Mouse (Mus musculus) embryonic facial prominence, embryonic 13.5 days (tissue): ENCODE data around the gene Slco3a1. TPM values are rescaled to one million over a fixed set of nuclear protein-coding genes. Genes with fewer than 3 reads are reported as not detected.

Experiments
- ATAC-seq: fragments of 200-750 bp; cut with Nextera tagmentation; 2 replicates; pipeline ENCODE4 v1.8.0; 2017; ENCODE audit warnings: low read depth; ENCODE audit not compliant: insufficient number of reproducible peaks, insufficient read depth, low FRiP score, low TSS enrichment
- H3K27ac ChIP-seq: fragments of 300-500 bp; sonication (generic); 2 replicates; pipeline ENCODE4 v1.5.1; 2015; ENCODE audit warnings: moderate library complexity, mild to moderate bottlenecking, inconsistent platforms
- H3K27me3 ChIP-seq: fragments of 300-500 bp; sonication (generic); 2 replicates; pipeline ENCODE4 v1.6.1; 2015; ENCODE audit warnings: mild to moderate bottlenecking, inconsistent platforms
- H3K36me3 ChIP-seq: fragments of 300-500 bp; sonication (generic); 2 replicates; pipeline ENCODE4 v1.6.1; 2015; ENCODE audit warnings: mild to moderate bottlenecking, inconsistent platforms
- H3K4me1 ChIP-seq: fragments of 300-500 bp; sonication (generic); 2 replicates; pipeline ENCODE4 v1.6.1; 2015; ENCODE audit warnings: inconsistent platforms
- H3K4me2 ChIP-seq: fragments of 300-500 bp; sonication (generic); 2 replicates; pipeline ENCODE4 v1.6.1; 2015; ENCODE audit warnings: moderate library complexity, mild to moderate bottlenecking, inconsistent platforms
- H3K4me3 ChIP-seq: fragments of 300-500 bp; sonication (generic); 2 replicates; pipeline ENCODE4 v1.5.1; 2015; ENCODE audit warnings: mild to moderate bottlenecking, inconsistent platforms
- H3K9ac ChIP-seq: fragments of 300-500 bp; sonication (generic); 2 replicates; pipeline ENCODE4 v1.6.1; 2015; ENCODE audit warnings: mild to moderate bottlenecking, inconsistent platforms
- H3K9me3 ChIP-seq: fragments of 300-500 bp; sonication (generic); 2 replicates; pipeline ENCODE4 v1.6.1; 2016; ENCODE audit warnings: inconsistent platforms
- WGBS: fragments of 180-500 bp; shearing (Covaris S2); methylation state at CpG from one replicate; pipeline ENCODE4 v1.1.7; 2015; ENCODE audit warnings: mixed read lengths; 5-methylcytosine and 5-hydroxymethylcytosine counted together
- polyA plus RNA-seq: library from polyadenylated mRNA; unstranded; fragments of >200 nt; fragmentation: Nextera tagmentation; extraction: Ambion mirVana; gene quantifications from 2 replicates; pipeline ENCODE4 v1.2.1, GENCODE M21; 2015

Slco3a1 gene
- polyA plus RNA-seq = 11.3 and 11.6 TPM in 2 replicates

DNA sequence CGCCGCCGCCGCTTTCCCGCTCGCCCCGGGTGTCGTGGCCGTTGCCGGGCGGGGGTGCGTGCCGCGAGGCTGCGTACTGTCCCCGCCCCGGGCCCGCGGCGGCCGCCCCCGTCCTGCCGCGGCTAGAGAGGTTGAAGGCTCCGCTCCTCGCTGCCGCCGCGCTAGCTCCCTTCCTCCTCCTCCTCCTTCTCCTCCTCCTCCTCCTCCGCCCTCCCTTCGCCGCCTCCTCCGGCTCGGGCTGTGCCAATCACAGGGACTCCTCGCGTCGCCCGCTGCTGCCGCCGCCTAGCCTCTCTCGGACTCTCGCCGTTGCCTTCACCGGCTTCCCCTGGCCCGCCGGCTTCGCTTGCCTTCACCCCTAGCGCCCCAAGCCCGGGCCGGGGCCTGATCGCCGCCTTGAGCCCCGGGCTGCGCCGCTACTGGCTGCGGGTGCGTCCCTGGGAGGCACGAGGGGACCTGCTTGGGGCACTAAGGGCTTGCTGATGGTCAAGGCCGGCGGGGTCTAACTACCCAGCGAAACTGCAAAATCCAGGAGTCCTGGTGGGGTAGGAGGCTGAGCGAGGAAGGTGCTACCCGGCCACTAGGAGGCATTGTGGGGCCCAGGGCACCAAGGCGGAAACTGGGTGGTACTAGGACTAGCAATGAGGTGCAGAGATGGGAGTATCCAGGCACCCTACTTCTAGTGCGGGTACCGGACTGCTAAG lies at the start of gene Slco3a1:
TSS of gene Slco3a1 (minus strand) at position 173 of the 704 bp plus-strand sequence.
- no peaks in the 10 kb centered on the region for H3K9me3 ChIP-seq
- H3K27ac ChIP-seq = peak within 1 kb of the TSS; percentile 71
- peak within 1 kb of the TSS; percentile 94 for H3K4me2 ChIP-seq
- no peaks in the 10 kb centered on the region for H3K36me3 ChIP-seq
- H3K9ac ChIP-seq = peak within 1 kb of the TSS; percentile 82
- H3K27me3 ChIP-seq = peaks cover 24% of the 10 kb centered on the region
- ATAC-seq = peak; percentile 74; the same call in 1 of the 2 replicates
- WGBS = 1% methylated on average over 60 of the region's 66 CpGs
- H3K4me1 ChIP-seq = peaks cover 23% of the 10 kb centered on the region
- H3K4me3 ChIP-seq = peak within 1 kb of the TSS; percentile 60

DNA sequence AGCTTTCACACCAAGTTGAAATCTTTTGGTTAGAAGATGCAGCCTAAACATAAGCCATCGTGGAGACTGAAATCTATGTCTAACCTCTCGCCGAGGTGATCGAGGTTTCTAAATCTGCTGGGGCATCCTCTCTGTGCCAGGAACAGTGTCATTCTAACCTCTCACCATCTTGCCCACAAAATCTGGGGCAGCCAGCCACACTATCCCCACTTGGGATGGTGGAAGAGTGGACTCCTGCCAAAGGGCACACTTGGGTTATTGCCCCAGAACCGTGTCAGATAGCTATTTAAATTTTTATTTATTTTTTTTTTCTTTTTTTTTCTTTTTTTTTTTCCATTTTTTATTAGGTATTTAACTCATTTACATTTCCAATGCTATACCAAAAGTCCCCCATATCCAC lies 46.4 kb upstream of the Slco3a1 start:
- Histone ChIP-seq H3K36me3 (no peaks in the 10 kb centered on the region), H3K4me3 (no peak overlapping the region), H3K27ac (no peak overlapping the region), H3K9me3 (no peaks in the 10 kb centered on the region), H3K4me2 (no peak overlapping the region), H3K9ac (no peak overlapping the region), H3K27me3 (no peaks in the 10 kb centered on the region), H3K4me1 (no peaks in the 10 kb centered on the region)
- 95% methylated on average over 5 of the region's 5 CpGs for WGBS
- no peak for ATAC-seq

GRCm38 (mm10) chr7:74579411-74579810 lies 24.8 kb upstream of the Slco3a1 start:
- H3K27me3 ChIP-seq = no peaks in the 10 kb centered on the region

DNA sequence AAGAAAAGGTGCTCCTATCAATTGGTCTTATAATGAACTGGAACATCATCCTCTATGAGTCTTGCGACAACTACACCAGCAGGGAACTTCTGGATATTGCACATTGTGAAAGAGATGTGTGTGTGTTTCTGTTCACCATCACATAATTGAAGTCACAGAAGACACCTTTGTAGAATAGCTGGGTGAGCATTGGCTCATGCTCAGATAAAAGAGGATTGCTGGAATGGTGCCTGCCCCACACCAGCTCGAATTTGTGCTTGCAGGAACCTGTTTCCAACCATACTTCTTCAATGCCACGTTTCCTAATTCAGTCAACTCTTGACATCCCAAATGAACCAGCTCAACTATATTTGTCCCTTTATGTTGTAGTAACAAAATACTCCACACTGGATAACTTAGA lies 21.1 kb upstream of the Slco3a1 start:
- H3K4me1 ChIP-seq = no peaks in the 10 kb centered on the region
- WGBS = 71% methylated on average over 3 of the region's 3 CpGs
- no peaks in the 10 kb centered on the region for H3K9me3 ChIP-seq
- no peak overlapping the region for H3K4me2 ChIP-seq
- H3K9ac ChIP-seq = no peak overlapping the region
- no peak overlapping the region for H3K27ac ChIP-seq
- no peak for ATAC-seq
- H3K27me3 ChIP-seq = no peaks in the 10 kb centered on the region
- H3K4me3 ChIP-seq = no peak overlapping the region
- H3K36me3 ChIP-seq = no peaks in the 10 kb centered on the region

More at GRCm38 (mm10) chr7:74579411-74579810, 24.8 kb upstream of the Slco3a1 start:
- H3K9ac ChIP-seq = no peak overlapping the region
- H3K9me3 ChIP-seq = no peaks in the 10 kb centered on the region
- ATAC-seq = no peak
- H3K4me2 ChIP-seq = no peak overlapping the region
- no peak overlapping the region for H3K4me3 ChIP-seq
- H3K4me1 ChIP-seq = no peaks in the 10 kb centered on the region
- 82% methylated on average over 1 of the region's 1 CpGs for WGBS
- no peak overlapping the region for H3K27ac ChIP-seq
- H3K36me3 ChIP-seq = no peaks in the 10 kb centered on the region

GRCm38 (mm10) chr7:74555416-74555815 lies 836 bp upstream of the Slco3a1 start:
- Histone ChIP-seq H3K27me3 (peaks cover 24% of the 10 kb centered on the region), H3K36me3 (no peaks in the 10 kb centered on the region), H3K27ac (no peak overlapping the region), H3K9ac (peak overlapping the region; percentile 82; the same call in 1 of the 2 replicates), H3K4me2 (peak overlapping the region; percentile 94), H3K4me1 (peaks cover 23% of the 10 kb centered on the region), H3K9me3 (no peaks in the 10 kb centered on the region), H3K4me3 (peak overlapping the region; percentile 60)
- 15% methylated on average over 6 of the region's 6 CpGs for WGBS
- no peak for ATAC-seq

DNA sequence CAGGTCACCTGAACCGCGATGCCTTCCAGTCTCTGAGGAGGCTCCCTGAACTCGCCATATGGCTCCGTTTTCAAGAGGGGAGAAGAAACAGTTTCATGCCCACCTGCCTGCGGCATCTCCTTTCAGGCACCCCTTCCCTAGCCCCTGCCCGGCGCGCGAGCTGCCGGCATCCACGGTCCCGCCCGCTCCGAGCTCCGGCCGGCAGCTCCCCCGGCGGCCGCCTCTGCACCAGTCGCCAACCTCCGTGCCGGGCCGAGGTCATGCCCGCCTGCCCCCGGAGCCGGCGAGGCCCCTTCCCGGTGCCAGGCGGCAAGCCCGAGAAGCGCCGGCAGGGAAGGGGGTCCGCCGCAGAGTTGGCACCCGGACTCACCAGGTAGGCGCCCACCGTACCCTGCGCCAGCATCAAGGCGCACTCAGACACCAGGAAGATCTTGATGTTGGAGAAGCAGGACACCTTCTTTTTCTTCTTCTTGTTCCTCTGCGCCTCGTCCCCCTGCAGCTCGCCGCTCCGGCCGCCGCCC lies 479 bp downstream of the Slco3a1 start:
- WGBS = under 1% methylated on average over 45 of the region's 46 CpGs
- H3K4me1 ChIP-seq = peaks cover 23% of the 10 kb centered on the region
- peak overlapping the region; percentile 94 for H3K4me2 ChIP-seq
- H3K9me3 ChIP-seq = no peaks in the 10 kb centered on the region
- peak; percentile 48 for ATAC-seq
- peak overlapping the region; percentile 60 for H3K4me3 ChIP-seq
- H3K27me3 ChIP-seq = peaks cover 24% of the 10 kb centered on the region
- no peaks in the 10 kb centered on the region for H3K36me3 ChIP-seq
- H3K9ac ChIP-seq = peak overlapping the region; percentile 82
- H3K27ac ChIP-seq = peak overlapping the region; percentile 71; the same call in 1 of the 2 replicates

DNA sequence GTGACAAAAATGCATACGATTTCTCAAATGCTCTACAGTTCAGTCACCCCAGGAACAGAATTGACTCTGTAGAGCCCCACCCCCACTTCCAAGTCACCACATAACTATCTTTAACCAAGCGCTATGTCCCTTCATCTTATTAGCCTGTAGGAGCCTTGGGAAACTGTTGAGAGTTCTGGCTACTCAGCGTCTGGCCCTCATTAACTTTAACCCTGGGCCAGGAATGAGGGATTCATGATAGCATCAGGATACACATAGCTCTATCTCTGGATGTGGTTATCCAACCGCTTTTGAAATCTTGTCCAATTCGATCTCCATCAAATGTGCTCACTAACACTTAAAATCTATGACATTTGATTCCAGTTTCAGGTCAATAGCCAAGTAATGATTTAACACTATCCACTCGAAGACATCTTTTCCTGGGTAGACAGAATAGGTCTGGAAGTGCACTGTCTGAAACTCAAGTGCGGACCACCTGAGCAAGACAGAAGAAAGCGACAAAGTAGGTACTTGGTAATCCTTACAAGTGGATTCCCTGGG lies 1.4 kb downstream of the Slco3a1 start:
- H3K9ac ChIP-seq = 0 out of 2 replicates have a peak overlapping the region, but pooled peaks have one; percentile 82

DNA sequence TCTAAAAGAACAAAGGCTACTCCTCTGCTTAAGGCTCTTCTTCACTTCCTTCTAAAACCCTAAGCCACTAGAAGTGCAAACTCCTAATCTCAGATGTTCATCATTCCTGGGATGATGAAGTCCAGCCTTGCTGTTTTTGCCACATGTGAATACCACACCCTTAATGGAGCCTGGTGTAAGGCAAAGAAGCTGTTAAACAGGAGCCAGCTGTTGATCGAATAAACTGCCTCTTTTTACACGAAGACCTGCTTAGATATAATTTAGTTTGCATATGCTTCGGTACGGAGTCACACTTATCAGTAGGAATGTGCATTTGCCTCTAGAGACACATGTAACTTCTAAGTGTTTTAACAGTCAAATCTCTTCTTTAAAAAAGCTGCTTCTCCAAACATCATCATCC lies 2.0 kb downstream of the Slco3a1 start:
- no peaks in the 10 kb centered on the region for H3K36me3 ChIP-seq
- H3K4me3 ChIP-seq = no peak overlapping the region
- H3K4me2 ChIP-seq = peak overlapping the region; percentile 94
- 44% methylated on average over 4 of the region's 4 CpGs for WGBS
- H3K4me1 ChIP-seq = peaks cover 23% of the 10 kb centered on the region
- H3K9me3 ChIP-seq = no peaks in the 10 kb centered on the region
- no peak overlapping the region for H3K9ac ChIP-seq
- ATAC-seq = no peak
- H3K27me3 ChIP-seq = peaks cover 24% of the 10 kb centered on the region
- H3K27ac ChIP-seq = no peak overlapping the region

More for the DNA sequence above, 1.4 kb downstream of the Slco3a1 start:
- H3K9me3 ChIP-seq = no peaks in the 10 kb centered on the region
- ATAC-seq = no peak
- H3K4me1 ChIP-seq = peaks cover 23% of the 10 kb centered on the region
- H3K4me3 ChIP-seq = peak overlapping the region; percentile 60
- H3K27me3 ChIP-seq = peaks cover 24% of the 10 kb centered on the region
- no peaks in the 10 kb centered on the region for H3K36me3 ChIP-seq
- H3K4me2 ChIP-seq = peak overlapping the region; percentile 94
- no peak overlapping the region for H3K27ac ChIP-seq
- 26% methylated on average over 8 of the region's 8 CpGs for WGBS

GRCm38 (mm10) chr7:74552000-74552358 lies 2.6 kb downstream of the Slco3a1 start:
- Histone ChIP-seq H3K9ac (no peak overlapping the region), H3K4me1 (peaks cover 23% of the 10 kb centered on the region), H3K9me3 (no peaks in the 10 kb centered on the region), H3K4me3 (no peak overlapping the region), H3K4me2 (peak overlapping the region; percentile 94; the same call in 1 of the 2 replicates), H3K27me3 (peaks cover 24% of the 10 kb centered on the region), H3K27ac (no peak overlapping the region), H3K36me3 (no peaks in the 10 kb centered on the region)
- WGBS = 38% methylated on average over 2 of the region's 2 CpGs
- ATAC-seq = no peak

DNA sequence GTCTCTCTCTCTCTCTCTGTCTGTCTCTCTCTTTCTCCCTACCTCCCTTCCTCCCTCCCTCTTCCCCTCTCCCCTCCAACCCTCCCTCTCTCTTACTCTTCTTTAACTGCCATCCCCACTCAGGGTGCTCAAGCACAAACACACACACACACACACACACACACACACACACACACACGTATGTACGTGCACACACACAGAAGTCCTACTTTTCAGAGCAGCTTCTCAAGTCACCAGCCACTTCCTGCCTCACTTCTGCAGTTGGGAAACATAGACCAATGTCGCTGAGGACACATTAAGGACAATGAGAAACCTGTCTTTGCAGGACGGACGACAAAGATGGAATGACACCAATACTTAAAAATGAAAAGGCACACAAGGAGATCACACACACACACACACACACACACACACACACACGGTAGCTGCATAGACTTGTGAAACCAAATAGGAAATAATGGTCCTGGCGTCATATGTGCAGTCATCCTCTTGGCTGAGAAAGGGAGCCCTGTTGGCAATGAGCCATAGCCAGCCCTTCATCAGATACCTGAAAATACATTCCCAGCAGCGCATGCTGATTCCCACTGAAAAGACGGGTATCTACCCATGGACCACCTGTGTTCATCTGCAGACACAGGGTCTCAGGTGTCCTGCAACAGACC lies 3.1 kb downstream of the Slco3a1 start:
- peaks cover 24% of the 10 kb centered on the region for H3K27me3 ChIP-seq
- H3K9ac ChIP-seq = no peak overlapping the region
- H3K4me3 ChIP-seq = no peak overlapping the region
- ATAC-seq = no peak
- H3K9me3 ChIP-seq = no peaks in the 10 kb centered on the region
- WGBS = 79% methylated on average over 9 of the region's 9 CpGs
- no peaks in the 10 kb centered on the region for H3K36me3 ChIP-seq
- peaks cover 23% of the 10 kb centered on the region for H3K4me1 ChIP-seq
- H3K4me2 ChIP-seq = 0 out of 2 replicates have a peak overlapping the region, but pooled peaks have one; percentile 94
- H3K27ac ChIP-seq = no peak overlapping the region

- Histone ChIP-seq H3K4me2 (no peak overlapping the region), H3K27ac (no peak overlapping the region), H3K27me3 (peaks cover 24% of the 10 kb centered on the region), H3K4me3 (no peak overlapping the region), H3K9ac (no peak overlapping the region), H3K36me3 (no peaks in the 10 kb centered on the region), H3K4me1 (peaks cover 18% of the 10 kb centered on the region), H3K9me3 (no peaks in the 10 kb centered on the region)
- ATAC-seq = no peak
- 18% methylated on average over 6 of the region's 6 CpGs for WGBS
Observed at GRCm38 (mm10) chr7:74549686-74550085, 4.9 kb downstream of the Slco3a1 start.
